Mouse (Mus musculus) right cerebral cortex, adult 18-20 months (tissue): ENCODE measurements around the gene Hlcs.

ENCODE experiments used
- DNase-seq: peaks from one replicate; pipeline ENCODE4 v3.0.0; 2022; ENCODE audit warnings: mixed read lengths

Gene Hlcs

DNA sequence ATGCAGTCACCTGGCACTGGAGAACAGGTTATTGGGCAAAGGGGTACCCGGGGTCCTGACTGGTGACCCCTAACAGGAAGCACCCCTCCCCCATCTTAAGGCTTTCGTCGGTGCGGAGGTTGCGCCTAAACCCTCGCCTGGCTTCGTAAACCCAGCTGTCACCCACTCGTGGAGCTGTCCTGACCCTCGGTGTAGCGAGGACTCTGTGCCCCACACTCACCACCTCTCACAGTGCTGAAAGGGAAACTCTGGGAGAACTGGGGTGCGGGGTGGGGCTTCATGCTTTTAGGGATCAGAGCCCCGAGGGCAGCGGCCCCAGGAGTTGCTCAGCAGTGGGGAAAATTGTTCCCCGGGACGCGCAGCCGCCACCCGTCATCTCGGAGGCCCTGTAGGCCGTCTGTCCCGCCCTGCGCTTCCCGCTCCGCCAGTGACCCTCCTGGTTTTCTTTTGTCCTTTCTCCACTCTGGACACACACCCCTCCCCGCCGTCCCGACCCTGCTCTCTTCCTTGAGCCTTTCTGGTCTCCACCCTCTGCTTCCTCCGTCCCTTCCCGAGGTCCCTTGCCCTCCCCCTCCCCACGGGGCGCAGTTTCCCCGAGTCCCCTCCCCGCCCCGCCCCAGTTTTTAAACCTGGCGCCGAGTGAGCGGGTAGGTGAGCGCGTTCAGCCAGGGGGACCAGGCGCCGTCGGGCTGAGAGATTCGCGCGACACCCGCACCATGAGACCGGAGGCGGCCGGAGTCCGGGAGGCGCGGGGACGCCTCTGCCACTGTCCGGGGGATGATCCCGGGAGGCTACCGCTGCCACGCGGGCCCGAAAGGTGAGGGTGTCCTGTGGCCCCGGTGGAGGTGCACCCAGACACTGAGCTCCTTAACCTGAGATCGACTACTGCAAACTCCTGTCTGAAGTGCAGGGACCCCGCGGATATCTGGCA is 14.7 kb upstream of the Hlcs start, which contains the start of gene Ripply3:
Gene Ripply3 (plus strand): TSS at position 640 of the 931 bp plus-strand sequence.
- no peak for DNase-seq

DNA sequence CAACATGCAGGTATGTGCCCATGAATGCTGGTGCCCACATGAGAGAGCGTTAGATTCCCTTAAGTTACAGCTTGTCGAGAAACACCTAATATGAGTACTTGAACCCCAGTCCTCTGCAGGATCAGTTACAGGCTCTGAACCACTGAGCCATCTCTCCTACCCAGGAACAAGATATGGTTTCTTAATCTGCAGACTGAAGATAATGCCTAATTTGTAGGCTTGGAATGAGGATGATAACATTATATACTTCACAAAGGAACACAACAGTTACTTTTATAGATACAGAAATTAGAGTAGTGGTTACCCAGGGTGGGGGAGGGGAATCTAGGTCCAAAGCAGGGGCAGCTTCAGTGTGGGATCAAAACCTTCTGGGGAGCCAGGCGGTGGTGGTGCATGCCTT is 12.6 kb upstream of the Hlcs start:
- DNase-seq, result no peak

DNA sequence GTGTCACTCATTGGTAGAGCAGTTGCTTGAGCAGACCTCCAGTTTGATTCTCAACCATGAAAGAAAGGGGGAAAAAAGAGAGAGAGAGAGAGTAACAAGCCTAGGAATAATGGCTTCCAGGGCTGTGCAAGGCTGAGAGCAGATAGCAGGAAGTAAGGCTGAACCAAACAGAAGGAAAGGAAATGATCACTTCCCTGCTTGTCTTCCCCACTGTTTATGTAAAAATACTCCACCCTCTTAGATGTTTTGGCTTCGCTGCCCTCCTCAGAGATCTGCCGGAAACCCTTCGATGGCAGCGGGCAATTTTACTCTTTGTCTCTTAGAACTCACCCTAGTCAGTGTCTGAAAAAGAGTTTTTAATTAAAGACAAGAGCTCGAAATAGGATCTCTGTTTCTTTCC is 10.3 kb upstream of the Hlcs start:
- DNase-seq, result no peak

DNA sequence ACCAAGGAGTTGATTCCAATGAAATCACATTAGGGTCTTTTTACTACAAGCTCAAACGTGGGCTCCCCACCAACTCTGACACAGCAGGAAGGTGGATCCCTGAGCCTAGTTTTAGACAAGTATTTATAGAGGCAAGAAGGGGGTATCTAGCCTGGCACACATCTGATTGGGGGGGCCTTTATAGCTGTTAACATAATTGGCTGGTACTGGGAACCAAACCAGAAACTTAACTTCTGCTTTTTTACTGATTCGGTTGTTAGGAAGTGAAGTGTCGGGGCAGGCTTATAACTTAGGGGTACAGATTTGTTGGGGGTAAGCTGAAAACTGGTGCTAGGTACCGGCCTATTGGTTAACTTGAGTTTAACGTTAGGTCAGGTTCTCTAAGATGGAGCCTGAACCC is 6.9 kb upstream of the Hlcs start:
- no peak for DNase-seq

DNA sequence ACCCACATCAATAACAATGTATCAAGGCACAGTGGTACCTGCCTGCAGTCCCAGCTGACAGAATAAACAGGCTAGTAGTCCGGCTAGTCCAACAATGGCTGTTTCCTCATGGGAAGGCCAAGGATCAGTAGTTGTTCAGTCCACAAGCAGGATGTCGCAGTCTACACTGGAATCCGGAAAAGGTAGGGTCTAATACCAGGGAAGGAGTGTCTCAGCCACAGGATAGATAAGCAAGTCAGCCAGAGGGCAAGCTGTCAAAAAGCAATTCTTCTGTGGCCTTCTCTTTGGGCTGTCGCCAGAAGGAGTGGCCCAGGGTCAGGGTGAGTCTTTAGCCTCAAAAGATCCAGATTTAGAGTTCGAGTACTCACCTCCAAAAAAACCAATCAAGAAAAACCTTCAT is 4.4 kb upstream of the Hlcs start:
- DNase-seq, result no peak

DNA sequence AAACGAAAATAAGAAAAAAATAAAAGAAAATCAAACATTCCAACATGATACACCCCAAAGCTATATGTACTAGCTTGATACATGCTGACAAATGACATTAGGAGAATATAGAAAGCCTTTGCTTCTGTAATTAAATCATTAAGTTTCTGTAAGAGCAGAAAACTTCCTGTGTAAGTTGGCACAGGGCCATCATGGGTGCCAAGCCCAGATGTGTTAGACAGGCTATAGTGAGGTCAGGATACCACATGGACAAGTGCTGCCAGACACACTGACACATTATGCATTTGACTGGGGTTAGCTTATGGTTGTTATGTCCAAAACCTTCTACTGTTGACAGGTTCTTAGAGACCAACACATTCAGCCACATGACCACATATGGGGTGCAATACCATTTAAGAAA is 1.8 kb upstream of the Hlcs start:
- DNase-seq, result no peak

DNA sequence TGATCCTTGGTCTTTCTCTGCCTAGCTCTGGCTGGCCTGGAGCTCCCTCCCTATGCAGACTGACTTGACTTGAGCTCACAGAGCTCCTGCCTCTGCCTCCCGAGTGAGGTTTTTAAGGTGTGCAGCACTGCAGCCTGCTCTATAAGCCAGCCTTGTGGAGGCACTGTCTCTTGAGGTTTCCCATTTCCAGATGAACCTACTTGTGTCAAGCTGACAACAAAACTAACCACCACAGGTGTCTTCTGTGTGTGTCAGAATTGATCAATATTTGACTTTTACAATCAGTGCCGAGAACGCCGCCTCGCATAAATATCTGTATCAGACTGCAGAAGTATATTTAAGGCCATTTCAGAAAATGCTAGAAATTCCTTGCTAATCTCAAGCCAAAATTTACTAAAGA is 1.3 kb upstream of the Hlcs start:
- no peak for DNase-seq

DNA sequence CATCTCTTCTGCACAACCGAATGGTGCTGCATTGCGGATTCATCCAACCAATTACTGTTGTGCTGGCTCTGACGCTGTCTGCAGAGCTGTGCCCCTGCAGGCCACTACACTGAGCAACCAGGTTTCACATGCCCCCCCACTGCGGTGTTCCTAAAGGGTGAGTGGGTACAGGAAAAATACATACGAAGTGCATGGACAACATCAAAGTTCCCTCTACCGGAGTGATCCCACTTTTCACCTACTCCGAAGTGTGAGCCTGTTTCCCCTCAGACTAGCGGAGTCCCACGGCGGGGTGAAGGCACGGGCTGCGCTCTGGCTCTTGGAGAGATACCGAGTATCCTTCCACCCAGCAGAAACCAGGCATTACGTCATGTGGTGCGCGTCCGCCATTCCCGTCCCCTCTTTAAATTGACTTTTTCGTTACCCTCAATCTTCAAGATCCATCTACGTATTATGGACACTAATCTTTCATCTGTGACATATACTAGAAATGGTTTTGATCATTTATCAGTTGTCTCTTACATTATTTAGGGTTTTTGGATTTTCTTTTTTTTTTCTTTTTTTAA is 625 bp downstream of the Hlcs start:
- DNase-seq, result peak; percentile 91

DNA sequence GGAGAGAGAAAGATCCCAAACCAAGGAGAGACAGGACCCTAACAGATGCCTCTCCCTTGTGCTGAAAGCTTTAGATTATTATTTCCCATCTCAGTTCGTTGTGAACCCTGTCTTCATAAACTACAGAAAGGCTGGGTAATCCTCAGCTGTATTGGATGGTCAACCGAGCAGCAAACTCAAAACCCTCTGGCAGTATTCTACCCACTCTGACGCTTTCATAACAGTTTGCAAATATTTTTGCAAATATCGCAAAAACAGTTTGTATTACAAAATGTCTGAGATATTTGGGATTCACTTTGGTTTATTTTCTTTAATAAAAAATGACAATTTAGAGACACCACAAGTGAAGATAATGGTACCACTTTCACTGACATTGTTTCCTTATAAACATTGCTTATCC is 1.4 kb downstream of the Hlcs start:
- DNase-seq, result no peak

DNA sequence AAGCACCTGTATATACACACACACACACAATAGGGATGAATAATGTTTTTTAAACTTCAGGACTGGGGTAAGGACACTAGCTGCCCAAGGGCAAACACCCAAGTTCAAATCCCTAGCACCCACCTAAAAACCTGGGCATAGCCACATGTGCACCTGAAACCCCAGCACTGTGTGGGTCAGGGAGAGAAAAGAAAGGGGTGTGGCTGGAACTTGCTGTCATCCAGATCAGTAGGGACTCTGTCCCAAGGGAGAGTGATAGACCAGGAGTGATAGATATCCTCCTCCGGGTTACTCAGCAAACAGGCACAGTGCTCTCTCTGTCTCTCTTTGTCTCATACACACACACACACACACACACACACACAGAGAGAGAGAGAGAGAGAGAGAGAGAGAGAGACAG is 2.0 kb downstream of the Hlcs start:
- DNase-seq, result no peak

DNA sequence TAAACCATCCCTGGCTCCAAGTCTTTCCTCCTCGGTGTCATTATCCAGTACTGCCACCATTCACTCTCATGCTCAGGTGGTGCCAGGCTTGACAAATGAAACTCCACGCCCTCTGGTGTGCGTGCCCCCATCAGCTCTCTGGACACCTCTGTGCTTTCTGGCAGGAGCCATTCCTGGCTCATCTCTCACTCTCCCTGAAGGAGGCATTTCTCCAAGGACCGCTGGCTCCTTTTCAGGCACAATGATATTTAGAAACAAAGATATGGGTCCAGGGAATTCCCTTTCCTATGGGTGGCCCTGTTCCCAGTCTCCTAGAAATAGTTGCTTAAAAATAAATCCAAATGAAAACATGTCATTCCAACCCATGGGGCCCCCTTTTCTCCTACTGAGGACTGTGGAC is 4.3 kb downstream of the Hlcs start:
- no peak for DNase-seq

DNA sequence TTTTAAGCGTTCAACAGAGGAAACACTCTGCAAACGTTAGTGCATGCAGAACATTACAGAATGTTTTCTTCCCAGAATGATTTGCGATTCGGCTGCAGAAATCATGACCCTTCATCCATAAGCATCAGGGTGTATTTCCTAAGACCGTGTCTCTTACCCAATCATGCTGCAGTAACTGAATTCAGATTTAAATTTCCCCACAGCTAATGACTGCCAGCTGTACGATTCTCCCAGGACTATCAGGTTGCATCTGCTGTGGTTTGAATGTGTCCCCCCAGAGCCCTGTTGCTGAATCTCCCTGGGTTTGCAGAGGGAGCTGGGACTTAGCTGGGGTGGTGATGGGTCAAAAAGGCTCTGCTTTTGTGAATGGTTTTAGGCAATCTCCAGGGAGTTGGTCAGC is 5.4 kb downstream of the Hlcs start:
- DNase-seq, result no peak

DNA sequence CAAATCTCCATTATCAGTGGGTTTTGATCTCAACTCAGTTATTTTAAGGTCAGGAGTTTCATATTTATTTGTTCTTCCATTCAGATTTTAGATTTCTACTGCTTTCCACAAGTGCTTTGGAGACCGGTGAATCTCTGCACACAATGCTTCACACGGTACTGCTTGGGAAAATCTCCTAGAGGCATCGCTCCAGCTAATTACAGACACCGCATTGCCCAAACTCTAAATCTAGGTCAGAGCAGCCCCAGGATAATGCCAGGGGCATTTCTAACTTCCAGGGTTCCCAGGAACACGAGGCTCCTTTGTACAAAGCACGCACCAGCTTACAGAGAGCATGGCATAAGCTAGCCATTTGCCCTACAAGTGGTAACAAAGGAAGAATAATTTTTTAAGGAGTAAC is 5.8 kb downstream of the Hlcs start:
- no peak for DNase-seq

DNA sequence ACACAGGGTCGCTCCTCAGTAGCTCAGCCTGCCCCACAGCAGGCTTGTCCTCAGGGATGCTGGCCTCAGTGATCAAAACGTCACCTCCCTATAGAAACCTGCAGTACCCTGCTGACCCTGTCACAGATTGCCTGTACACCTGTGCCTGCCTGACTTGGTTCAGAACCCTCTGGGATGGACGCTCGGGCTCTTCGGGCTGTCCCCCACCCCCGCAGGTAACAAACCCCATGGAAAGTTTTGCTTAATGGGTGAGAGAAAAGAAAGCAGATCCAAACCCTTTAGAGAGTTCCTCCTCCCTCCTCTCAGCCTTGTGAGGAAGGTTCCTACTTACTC is 10.2 kb downstream of the Hlcs start:
- no peak for DNase-seq

DNA sequence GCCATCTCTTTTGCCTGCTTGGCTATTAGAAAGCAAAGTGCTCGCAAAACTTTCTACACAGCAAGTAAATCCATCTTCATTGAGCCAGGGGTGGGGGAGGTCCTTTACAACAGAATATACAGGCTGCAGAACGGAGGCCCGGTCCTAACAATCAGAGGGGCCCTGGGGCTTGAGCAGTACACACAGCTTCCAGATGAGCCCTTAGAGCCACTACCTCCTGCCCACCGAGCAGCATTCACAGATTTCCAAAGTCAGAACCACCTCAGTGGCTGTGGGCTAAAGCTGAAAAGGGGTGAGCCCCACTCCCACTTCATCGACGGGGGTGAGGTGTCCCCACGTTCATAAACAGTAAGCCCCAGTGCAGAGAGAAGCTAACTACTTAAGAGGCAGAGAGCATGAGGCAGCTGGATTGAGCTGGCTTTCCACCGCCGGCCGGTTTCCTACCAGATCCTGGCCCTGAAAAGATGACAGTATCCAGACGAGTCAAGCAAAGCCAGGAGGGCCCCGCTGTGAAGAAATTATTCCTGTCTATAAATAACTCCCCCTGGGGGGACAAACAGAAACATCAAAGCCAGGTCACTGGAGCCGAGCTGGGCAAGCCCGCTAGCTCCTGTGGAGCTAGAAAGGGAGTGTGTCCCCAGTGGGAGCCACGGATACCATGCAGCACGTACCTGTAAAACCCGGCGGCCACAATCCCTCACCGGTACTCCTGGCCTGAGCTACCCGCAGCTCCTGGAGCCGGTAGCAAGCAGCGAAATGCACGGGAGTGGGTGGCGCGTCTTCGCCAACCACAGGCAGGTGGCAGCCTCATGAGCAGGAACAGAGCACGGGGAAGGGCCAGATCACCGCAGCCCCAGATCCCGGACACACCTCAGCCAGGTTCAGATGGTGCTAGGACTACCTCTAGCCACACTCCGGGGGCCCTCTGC is 10.8 kb downstream of the Hlcs start:
- DNase-seq, result peak; percentile 73

DNA sequence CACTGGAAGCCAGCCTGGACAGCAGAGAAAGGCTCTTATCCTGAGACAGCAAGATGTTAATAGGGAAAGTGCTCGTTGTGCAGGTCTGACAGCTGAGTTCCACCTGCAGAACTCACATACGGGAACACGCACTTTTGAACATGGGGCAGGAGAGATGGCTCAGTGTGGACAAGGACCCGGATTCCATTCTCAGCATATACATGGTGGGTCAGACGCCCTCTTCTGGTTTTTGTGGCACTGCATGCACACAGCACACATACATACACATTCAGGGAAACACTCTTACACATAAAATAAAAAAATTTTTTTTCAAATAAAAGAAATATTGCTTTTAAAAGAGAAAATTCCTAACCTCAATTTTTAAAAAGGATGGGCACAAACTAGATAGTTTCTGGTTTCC is 11.7 kb downstream of the Hlcs start:
- DNase-seq, result no peak

DNA sequence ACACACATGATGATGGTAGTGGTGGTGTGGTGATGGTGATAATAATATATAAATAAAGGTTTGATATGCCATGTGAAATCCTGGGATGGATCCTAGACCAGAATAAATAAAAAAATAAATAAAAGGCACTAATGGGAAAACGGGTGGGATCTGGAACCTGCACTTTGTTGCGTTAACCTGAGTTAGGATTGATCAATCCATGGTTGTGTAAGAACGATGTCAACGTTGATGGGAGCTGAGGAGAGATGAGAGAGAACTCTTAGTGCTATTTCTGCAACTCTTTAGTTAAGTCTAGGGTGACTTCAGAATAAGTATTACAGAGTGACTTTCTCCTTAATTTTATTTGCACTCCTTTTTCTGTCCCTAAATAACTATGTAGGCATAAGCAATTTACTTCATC is 12.2 kb downstream of the Hlcs start:
- no peak for DNase-seq

DNA sequence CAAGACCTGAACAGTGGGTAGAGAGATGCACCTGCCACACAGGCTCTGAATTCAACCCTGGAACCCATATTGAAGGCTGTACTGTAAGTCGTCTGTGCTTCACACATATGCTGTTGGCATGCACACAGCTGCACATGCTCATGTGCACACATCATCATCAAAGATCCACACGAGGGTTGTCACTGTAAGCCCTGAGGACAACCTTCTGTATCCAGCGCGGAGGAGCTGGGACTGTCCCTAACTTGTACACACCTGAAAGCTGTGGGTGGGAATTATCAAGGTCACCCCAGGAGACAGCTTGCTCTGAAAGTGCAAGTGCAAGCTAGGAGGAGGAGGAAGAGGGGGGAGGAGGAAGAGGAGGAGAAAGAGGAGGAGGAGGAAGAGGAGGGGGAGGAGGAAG is 14.2 kb downstream of the Hlcs start:
- no peak for DNase-seq

DNA sequence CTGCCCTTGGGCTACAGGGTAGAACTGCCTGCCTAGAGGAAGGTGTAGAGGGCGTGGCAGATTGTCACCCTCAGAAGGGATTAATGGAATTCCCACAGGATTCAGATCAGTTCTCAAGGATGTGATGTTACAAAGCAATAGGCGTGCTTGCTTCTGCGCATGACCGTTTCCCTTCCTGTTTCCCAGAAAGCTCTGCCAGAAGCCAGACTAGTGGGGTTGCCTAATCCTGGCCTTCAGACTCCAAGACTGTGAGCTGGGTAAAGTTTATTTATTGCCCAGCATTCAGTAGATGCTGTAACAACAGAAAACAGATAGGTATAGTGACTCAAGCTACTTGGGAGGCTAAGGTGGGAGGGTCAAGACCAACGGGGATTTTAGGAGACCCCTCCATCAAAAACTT is 15.3 kb downstream of the Hlcs start:
- no peak for DNase-seq

DNA sequence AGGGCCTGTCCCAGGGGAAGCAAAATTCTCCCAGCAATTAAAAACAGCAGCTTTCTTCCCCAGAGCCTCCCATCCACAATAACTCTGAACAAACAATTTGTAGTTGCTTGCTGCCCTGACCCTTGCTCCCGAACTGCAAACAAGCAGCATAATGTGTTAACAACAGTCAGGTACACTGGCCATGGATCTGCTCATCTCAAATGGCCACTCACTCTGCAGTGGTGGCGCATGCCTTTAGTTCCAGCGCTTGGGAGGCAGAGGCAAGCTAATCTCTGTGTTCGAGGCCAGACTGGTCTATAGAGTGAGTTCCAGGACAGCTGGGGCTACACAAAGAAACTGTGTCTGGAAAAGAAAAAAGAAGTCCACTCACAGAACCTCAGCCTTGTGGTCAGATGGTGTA is 22.2 kb downstream of the Hlcs start:
- DNase-seq, result no peak

DNA sequence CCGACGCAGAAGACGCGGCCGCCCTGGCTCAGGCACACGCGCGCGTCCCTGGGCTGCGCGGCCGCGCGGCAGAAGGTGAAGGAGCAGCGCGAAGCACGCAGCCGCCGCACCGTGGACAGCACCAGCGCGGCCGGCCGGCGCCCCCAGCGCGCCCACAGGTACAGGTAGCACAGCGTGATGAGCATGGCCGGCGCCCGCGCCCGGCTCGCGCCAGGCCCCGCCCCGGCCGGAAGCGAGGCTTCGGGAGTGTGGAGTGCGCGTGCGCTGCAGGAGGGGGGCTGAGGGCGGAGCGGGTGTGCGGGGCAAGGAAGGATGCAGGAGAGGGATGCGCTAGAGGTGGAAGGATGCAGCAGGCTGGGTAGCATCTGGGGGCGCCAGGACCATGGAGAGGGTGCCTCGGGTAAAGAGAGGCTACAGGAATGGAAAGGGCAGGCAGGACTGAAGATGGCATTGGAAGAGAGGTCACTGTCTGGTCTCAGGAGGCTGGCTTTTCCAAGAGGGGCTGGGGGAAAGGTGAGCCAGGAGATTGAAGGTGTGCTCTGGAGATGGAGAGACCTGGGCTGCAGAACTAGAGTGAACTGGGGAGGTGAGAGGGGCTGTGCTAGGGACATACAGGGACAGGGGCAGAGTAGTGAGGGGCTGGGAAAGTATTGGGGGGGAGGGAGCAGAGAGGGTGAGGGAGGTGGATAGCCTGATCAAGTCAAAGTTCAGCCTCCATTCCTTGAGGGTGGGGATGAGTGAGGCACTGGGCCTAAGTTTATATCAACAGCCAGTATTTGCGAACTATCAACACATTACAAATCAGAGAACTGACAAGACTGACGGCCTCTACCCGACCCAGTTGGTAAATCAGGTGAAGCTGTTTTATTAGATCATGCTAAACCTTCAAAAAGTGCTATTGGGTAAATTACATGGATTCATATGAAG is 23.0 kb downstream of the Hlcs start:
- DNase-seq, result peak; percentile 83
